Mouse (Mus musculus): ENCODE data around the gene Ppp3ca.

- TF ChIP-seq CTCF (IDR thresholded peaks at IDR 0.05; ENCODE audit: control insufficient read depth, insufficient read depth, insufficient replicate concordance, low read depth, low read length) = no peak
- no peak for TF ChIP-seq POLR2A (IDR thresholded peaks at IDR 0.05; ENCODE audit: control insufficient read depth, low read depth, low read length)
These were observed 202.7 kb downstream of the Ppp3ca start for GRCm38 (mm10) chr3:136872533-136873095.
